Mouse (Mus musculus): Measurements from ENCODE around the gene Tex2. TPM values are rescaled to one million over a fixed set of nuclear protein-coding genes. Genes with fewer than 3 reads are reported as not detected.

Gene Tex2
- polyA plus RNA-seq, 2 experiments, result 8.7 to 10.8 TPM

GRCm38 (mm10) chr11:106543006-106543405 lies 70.2 kb downstream of the Tex2 start:
- Histone ChIP-seq H3K36me3 (ENCODE audit: control insufficient read depth, insufficient read depth, low read length) (peaks cover 36% of the 10 kb centered on the region), H3K9me3 (ENCODE audit: control insufficient read depth, low read length) (no peaks in the 10 kb centered on the region), H3K4me1 (ENCODE audit: control insufficient read depth, insufficient read depth, low read length) (0 out of 2 replicates have a peak, but pooled peaks cover 3% of the 10 kb centered on the region)

GRCm38 (mm10) chr11:106542385-106542784 lies 70.8 kb downstream of the Tex2 start:
- TF ChIP-seq POLR2A (IDR thresholded peaks at IDR 0.05; ENCODE audit: borderline replicate concordance, extremely low read depth, insufficient read depth, insufficient read length), result no peak
- no peak overlapping the region for H3K9ac ChIP-seq (ENCODE audit: low read depth, low read length, severe bottlenecking)
- H3K4me1 ChIP-seq (ENCODE audit: control insufficient read depth, insufficient read depth, low read length), result 0 out of 2 replicates have a peak, but pooled peaks cover 3% of the 10 kb centered on the region
- DNase-seq (ENCODE audit: low spot score), result no peak
- no peak overlapping the region for H3K4me3 ChIP-seq (replicated peaks; ENCODE audit: low read length)
- H3K27me3 ChIP-seq (ENCODE audit: control insufficient read depth, insufficient read depth, low read length), result no peaks in the 10 kb centered on the region
- ATAC-seq (ENCODE audit: low FRiP score, low read depth), result no peak
- H3K4me2 ChIP-seq (replicated peaks; ENCODE audit: low read depth, low read length, severe bottlenecking), result no peak overlapping the region
- H3K27ac ChIP-seq (replicated peaks; ENCODE audit: low read depth, low read length), result no peak overlapping the region
- H3K36me3 ChIP-seq (ENCODE audit: control insufficient read depth, insufficient read depth, low read length), result peaks cover 34% of the 10 kb centered on the region
- H3K9me3 ChIP-seq (ENCODE audit: control insufficient read depth, low read length), result no peaks in the 10 kb centered on the region

More at GRCm38 (mm10) chr11:106543006-106543405, 70.2 kb downstream of the Tex2 start:
- TF ChIP-seq POLR2A (IDR thresholded peaks at IDR 0.05; ENCODE audit: borderline replicate concordance, extremely low read depth, insufficient read depth, insufficient read length), result no peak
- WGBS, result 85% methylated on average over 13 of the region's 13 CpGs
- Histone ChIP-seq H3K9ac (ENCODE audit: low read depth, low read length, severe bottlenecking) (no peak overlapping the region), H3K4me3 (replicated peaks; ENCODE audit: low read length) (no peak overlapping the region), H3K27me3 (ENCODE audit: control insufficient read depth, insufficient read depth, low read length) (no peaks in the 10 kb centered on the region), H3K4me2 (replicated peaks; ENCODE audit: low read depth, low read length, severe bottlenecking) (no peak overlapping the region), H3K27ac (replicated peaks; ENCODE audit: low read depth, low read length) (no peak overlapping the region)
- DNase-seq (ENCODE audit: low spot score) (no peak), ATAC-seq (ENCODE audit: low FRiP score, low read depth) (no peak)

- no peaks in the 10 kb centered on the region for H3K9me3 ChIP-seq (ENCODE audit: control insufficient read depth, low read length)
- no peak overlapping the region for H3K9ac ChIP-seq (ENCODE audit: low read depth, low read length, severe bottlenecking)
- DNase-seq (ENCODE audit: low spot score) (no peak), ATAC-seq (ENCODE audit: low FRiP score, low read depth) (no peak)
- H3K36me3 ChIP-seq (ENCODE audit: control insufficient read depth, insufficient read depth, low read length), result peaks cover 20% of the 10 kb centered on the region
- 0 out of 2 replicates have a peak, but pooled peaks cover 3% of the 10 kb centered on the region for H3K4me1 ChIP-seq (ENCODE audit: control insufficient read depth, insufficient read depth, low read length)
- H3K4me2 ChIP-seq (replicated peaks; ENCODE audit: low read depth, low read length, severe bottlenecking), result no peak overlapping the region
- no peak for TF ChIP-seq POLR2A (IDR thresholded peaks at IDR 0.05; ENCODE audit: borderline replicate concordance, extremely low read depth, insufficient read depth, insufficient read length)
- H3K27me3 ChIP-seq (ENCODE audit: control insufficient read depth, insufficient read depth, low read length), result no peaks in the 10 kb centered on the region
- no peak overlapping the region for H3K27ac ChIP-seq (replicated peaks; ENCODE audit: low read depth, low read length)
- 30% methylated on average over 13 of the region's 13 CpGs for WGBS
- no peak overlapping the region for H3K4me3 ChIP-seq (replicated peaks; ENCODE audit: low read length)
Measured at GRCm38 (mm10) chr11:106540506-106541268, 72.5 kb downstream of the Tex2 start.

- Histone ChIP-seq H3K36me3 (ENCODE audit: control insufficient read depth, insufficient read depth, low read length) (0 out of 2 replicates have a peak, but pooled peaks cover 5% of the 10 kb centered on the region), H3K9me3 (ENCODE audit: control insufficient read depth, low read length) (no peaks in the 10 kb centered on the region), H3K4me1 (ENCODE audit: control insufficient read depth, insufficient read depth, low read length) (0 out of 2 replicates have a peak, but pooled peaks cover 3% of the 10 kb centered on the region), H3K4me2 (replicated peaks; ENCODE audit: low read depth, low read length, severe bottlenecking) (no peak overlapping the region), H3K27me3 (ENCODE audit: control insufficient read depth, insufficient read depth, low read length) (no peaks in the 10 kb centered on the region), H3K4me3 (replicated peaks; ENCODE audit: low read length) (no peak overlapping the region), H3K27ac (replicated peaks; ENCODE audit: low read depth, low read length) (no peak overlapping the region), H3K9ac (ENCODE audit: low read depth, low read length, severe bottlenecking) (no peak overlapping the region)
- DNase-seq (ENCODE audit: low spot score) (no peak), ATAC-seq (ENCODE audit: low FRiP score, low read depth) (no peak)
- WGBS, result 79% methylated on average over 11 of the region's 11 CpGs
- TF ChIP-seq POLR2A (IDR thresholded peaks at IDR 0.05; ENCODE audit: borderline replicate concordance, extremely low read depth, insufficient read depth, insufficient read length), result no peak
Measured at GRCm38 (mm10) chr11:106536253-106536912, 76.8 kb downstream of the Tex2 start.

GRCm38 (mm10) chr11:106535660-106536252 lies 77.5 kb downstream of the Tex2 start:
- H3K9me3 ChIP-seq (ENCODE audit: control insufficient read depth, low read length), result no peaks in the 10 kb centered on the region
- no peak overlapping the region for H3K4me3 ChIP-seq (replicated peaks; ENCODE audit: low read length)
- 87% methylated on average over 9 of the region's 9 CpGs for WGBS
- no peaks in the 10 kb centered on the region for H3K27me3 ChIP-seq (ENCODE audit: control insufficient read depth, insufficient read depth, low read length)
- TF ChIP-seq POLR2A (IDR thresholded peaks at IDR 0.05; ENCODE audit: borderline replicate concordance, extremely low read depth, insufficient read depth, insufficient read length), result no peak
- peaks cover 5% of the 10 kb centered on the region; the same call in 1 of the 2 replicates for H3K36me3 ChIP-seq (ENCODE audit: control insufficient read depth, insufficient read depth, low read length)
- H3K4me1 ChIP-seq (ENCODE audit: control insufficient read depth, insufficient read depth, low read length), result 0 out of 2 replicates have a peak, but pooled peaks cover 3% of the 10 kb centered on the region
- DNase-seq (ENCODE audit: low spot score) (no peak), ATAC-seq (ENCODE audit: low FRiP score, low read depth) (no peak)
- no peak overlapping the region for H3K4me2 ChIP-seq (replicated peaks; ENCODE audit: low read depth, low read length, severe bottlenecking)
- H3K27ac ChIP-seq (replicated peaks; ENCODE audit: low read depth, low read length), result no peak overlapping the region
- H3K9ac ChIP-seq (ENCODE audit: low read depth, low read length, severe bottlenecking), result no peak overlapping the region
